Mouse (Mus musculus) bone marrow macrophage, adult 2 months (primary cell): ENCODE data around the gene Sbno2. TPM values are rescaled to one million over a fixed set of nuclear protein-coding genes. Genes with fewer than 3 reads are reported as not detected.
A peak's percentile ranks its signal among the peaks of the same experiment; 100 is the strongest.

Experiments
- H3K27ac ChIP-seq: 2 replicates; pipeline ENCODE4 v1.5.1; 2012; ENCODE audit warnings: low read depth, low read length; ENCODE audit not compliant: insufficient read depth
- H3K4me1 ChIP-seq: 2 replicates; pipeline ENCODE4 v1.6.1; 2012; ENCODE audit warnings: low read length; ENCODE audit not compliant: control insufficient read depth, insufficient read depth
- H3K4me3 ChIP-seq: 2 replicates; pipeline ENCODE4 v1.5.1; 2012; ENCODE audit warnings: mild to moderate bottlenecking, low read length, moderate library complexity; ENCODE audit not compliant: insufficient read depth
- CTCF ChIP-seq: IDR thresholded peaks from 2 replicates; pipeline ENCODE4 v1.5.1; 2012; ENCODE audit warnings: low read depth, mild to moderate bottlenecking, low read length, moderate library complexity
- POLR2A ChIP-seq: IDR thresholded peaks from 2 replicates; pipeline ENCODE4 v1.6.1; 2012; ENCODE audit warnings: mild to moderate bottlenecking, low read depth, low read length, borderline replicate concordance
- polyA plus RNA-seq: library from polyadenylated mRNA; stranded (reverse); fragments of >200 nt; gene quantifications from 2 replicates; pipeline ENCODE4 v1.2.4, GENCODE M21; 2012; ENCODE audit not compliant: missing spikeins, insufficient read depth, insufficient read length

Sbno2 gene
- polyA plus RNA-seq, 1 experiment, result 54.5 TPM

GRCm38 (mm10) chr10:80020603-80021319 is 84.6 kb downstream of the Sbno2 start:
- no peak overlapping the region for H3K27ac ChIP-seq
- H3K4me1 ChIP-seq, result peaks cover 41% of the 10 kb centered on the region
- no peak overlapping the region for H3K4me3 ChIP-seq
- TF ChIP-seq CTCF, result no peak
- TF ChIP-seq POLR2A, result no peak

DNA sequence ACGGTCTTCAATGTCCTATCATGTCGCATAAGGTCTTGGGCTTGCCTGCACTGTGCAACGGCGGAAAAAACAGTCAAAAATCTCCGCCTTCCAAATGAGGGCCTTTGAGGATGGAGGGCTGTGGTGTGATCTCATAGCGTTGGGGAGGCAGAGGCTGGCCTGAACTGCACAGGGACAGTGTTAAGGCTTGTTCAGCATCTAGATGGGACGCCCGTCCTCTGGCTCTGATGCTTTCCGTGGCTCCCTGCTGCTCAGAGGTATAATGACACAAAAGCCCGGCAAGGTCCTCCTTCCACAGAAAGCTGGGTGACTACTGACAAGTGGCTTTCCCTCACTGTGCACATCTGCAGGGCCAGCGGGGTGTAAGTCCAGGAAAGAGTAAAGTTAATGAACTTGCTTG is 85.2 kb downstream of the Sbno2 start:
- TF ChIP-seq POLR2A (no peak), CTCF (no peak)
- H3K4me1 ChIP-seq, result peaks cover 36% of the 10 kb centered on the region
- H3K27ac ChIP-seq, result no peak overlapping the region
- H3K4me3 ChIP-seq, result no peak overlapping the region

DNA sequence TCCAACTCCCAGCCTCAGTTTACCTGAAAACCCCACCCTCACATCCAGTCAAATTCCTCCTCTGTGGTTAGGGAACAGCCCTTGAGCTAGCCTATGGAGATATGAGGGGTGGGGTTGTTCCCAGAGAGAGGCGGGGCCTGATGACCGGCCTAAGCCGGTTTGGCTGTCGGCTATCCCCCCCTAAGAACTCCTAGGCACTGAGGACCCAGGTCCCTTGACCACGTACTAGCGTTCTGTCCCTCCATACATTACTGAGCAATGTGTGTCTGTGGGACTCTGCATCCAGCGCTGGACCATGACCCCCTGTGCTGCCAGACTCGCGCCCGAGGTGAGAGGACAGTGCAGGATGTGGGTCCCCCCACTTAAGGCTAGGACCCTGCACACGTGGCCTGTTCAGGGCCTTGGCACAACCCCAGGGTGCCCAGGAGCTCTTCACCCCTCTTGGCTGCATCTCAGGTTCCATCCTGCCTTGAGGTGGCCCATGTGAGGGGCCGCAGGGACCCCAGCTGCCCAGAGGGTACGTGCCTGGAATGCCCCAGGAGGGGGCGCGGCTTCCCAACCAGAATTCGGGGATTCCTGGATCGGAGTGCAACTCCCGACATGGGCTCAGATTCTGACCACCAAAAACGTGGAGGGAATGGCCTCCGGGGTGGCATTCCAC is 85.8 kb downstream of the Sbno2 start:
- Histone ChIP-seq H3K4me1 (peaks cover 30% of the 10 kb centered on the region), H3K4me3 (peak overlapping the region; percentile 40; the same call in 1 of the 2 replicates), H3K27ac (peak overlapping the region; percentile 72)
- TF ChIP-seq CTCF (no peak; the same call in 1 of the 2 replicates), POLR2A (no peak)

DNA sequence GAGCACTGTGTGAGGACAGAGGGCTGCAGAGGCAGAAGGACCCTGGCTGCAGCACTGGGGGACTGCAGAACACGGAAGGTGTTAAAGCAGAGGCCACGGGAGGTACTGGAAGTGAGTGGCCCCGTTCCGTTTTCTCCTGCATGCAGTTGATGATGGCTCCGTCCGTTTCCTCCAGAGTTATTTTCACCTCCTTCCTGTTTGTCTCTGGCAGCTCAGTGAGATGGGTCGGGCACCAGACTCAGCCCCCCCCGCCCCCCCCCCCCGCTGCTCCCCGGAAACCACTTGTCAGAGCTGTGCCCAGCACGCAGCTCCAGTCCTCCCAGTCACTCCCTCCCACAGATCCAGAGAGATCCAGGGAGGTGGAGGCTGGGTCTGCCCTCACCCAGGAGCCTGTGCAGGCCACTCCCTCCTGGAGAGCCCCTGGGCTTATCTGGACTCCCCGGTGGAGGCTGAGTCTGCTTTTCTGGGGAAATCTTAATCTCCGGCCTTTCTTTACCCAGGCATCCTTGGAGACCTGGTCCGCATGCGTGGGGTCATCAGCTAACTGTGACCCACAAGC is 86.6 kb downstream of the Sbno2 start:
- peaks cover 24% of the 10 kb centered on the region for H3K4me1 ChIP-seq
- H3K4me3 ChIP-seq, result peak overlapping the region; percentile 57
- peak overlapping the region; percentile 92 for H3K27ac ChIP-seq
- TF ChIP-seq CTCF, result no peak
- TF ChIP-seq POLR2A, result no peak

GRCm38 (mm10) chr10:80017771-80018170 is 87.6 kb downstream of the Sbno2 start:
- peaks cover 17% of the 10 kb centered on the region for H3K4me1 ChIP-seq
- H3K27ac ChIP-seq, result peak overlapping the region; percentile 91
- TF ChIP-seq CTCF (no peak), POLR2A (no peak)
- H3K4me3 ChIP-seq, result peak overlapping the region; percentile 76

DNA sequence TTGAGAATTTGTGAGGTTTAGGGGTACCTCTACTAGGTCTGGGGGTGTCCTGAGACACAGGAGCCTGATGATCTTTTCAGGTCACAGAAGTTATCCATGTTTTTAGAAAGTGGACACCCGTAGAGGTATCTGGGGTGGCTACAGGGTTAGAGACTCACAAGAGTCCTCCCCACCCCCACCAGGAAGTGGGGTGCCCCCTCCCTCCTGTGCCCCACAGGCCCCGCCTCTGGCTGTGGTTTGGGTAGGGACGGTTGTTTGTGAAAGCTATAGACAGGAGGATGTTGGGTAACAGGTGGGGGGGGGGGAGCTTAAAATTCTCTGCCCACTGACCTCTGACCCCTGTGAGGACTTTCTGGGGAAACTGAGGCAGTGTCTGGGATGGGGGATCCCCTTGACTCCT is 88.0 kb downstream of the Sbno2 start:
- Histone ChIP-seq H3K4me3 (peak overlapping the region; percentile 76), H3K4me1 (peaks cover 17% of the 10 kb centered on the region), H3K27ac (peak overlapping the region; percentile 91)
- TF ChIP-seq POLR2A (no peak), CTCF (no peak)

- TF ChIP-seq CTCF (no peak), POLR2A (no peak)
- peak overlapping the region; percentile 76 for H3K4me3 ChIP-seq
- peak overlapping the region; percentile 83 for H3K27ac ChIP-seq
- peaks cover 17% of the 10 kb centered on the region for H3K4me1 ChIP-seq
Observed at GRCm38 (mm10) chr10:80016931-80017330, 88.4 kb downstream of the Sbno2 start.

DNA sequence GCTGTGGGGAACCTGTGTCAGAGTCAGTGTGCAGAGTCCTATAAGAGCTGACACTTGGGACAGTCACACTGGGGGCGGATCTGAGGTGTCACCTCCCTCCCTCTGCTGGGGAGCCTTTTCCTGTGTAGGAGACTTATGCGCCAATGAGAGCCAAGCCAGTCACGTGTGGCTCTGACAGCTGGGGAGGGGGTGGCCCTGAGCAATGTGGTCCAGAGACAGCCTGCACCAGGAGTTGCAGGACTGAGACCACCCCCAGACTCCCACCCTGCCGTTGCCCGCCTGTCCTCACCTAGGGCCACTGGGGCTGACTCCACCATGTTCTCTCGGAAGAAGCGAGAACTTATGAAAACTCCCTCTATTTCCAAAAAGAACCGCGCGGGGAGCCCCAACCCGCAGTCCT is 88.9 kb downstream of the Sbno2 start, which contains the start of gene Arhgap45:
Gene Arhgap45, plus strand, starts transcription at position 143 of the 400 bp plus-strand sequence.
- H3K27ac ChIP-seq, result peak within 1 kb of the TSS; percentile 91
- peaks cover 17% of the 10 kb centered on the region for H3K4me1 ChIP-seq
- no peak for TF ChIP-seq POLR2A
- no peak for TF ChIP-seq CTCF
- peak within 1 kb of the TSS; percentile 76 for H3K4me3 ChIP-seq

DNA sequence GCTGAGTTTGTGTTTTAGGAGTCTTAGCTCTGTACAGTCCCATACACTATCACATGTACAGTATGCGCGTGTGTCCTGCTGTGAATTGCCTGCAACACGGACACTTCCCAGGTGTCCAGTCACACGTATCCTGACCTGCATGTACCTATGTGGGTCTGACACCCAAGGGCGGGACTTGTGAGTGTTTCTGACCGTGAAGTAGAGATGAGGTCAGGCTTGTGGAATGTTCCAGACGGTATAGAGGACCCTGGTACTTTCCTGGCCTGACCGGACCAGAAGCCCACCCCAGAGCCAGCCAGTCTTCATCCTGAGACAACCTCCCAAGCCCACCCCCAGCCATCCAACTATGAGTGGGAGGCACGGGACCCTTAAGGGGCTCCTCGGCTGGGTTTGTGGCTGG is 89.8 kb downstream of the Sbno2 start:
- no peak overlapping the region for H3K4me3 ChIP-seq
- H3K4me1 ChIP-seq, result peaks cover 16% of the 10 kb centered on the region
- no peak for TF ChIP-seq POLR2A
- TF ChIP-seq CTCF, result no peak
- H3K27ac ChIP-seq, result no peak overlapping the region
